Mouse (Mus musculus) thymus, postnatal 0 days (tissue): ENCODE measurements around the gene Tmem130. TPM values are rescaled to one million over a fixed set of nuclear protein-coding genes. Genes with fewer than 3 reads are reported as not detected.
"Not testable (repeated sequence)": the region's sequence is repeated elsewhere in the genome, so short reads cannot be mapped to it uniquely, and the experiment has no call there.

Experiments used
- DNase-seq: peaks from one replicate; pipeline ENCODE4 v3.0.0-alpha.2; 2015; ENCODE audit warnings: low spot score
- polyA plus RNA-seq: library from polyadenylated mRNA; unstranded; fragments of >200 nt; fragmentation: Nextera tagmentation; extraction: Ambion mirVana; gene quantifications from 2 replicates; pipeline ENCODE4 v1.2.1, GENCODE M21; 2015

Tmem130 gene
- polyA plus RNA-seq = 0.12 and 0.14 TPM in 2 replicates

GRCm38 (mm10) chr5:144761161-144761868 is at the start of gene Tmem130:
TSS of gene Tmem130 (minus strand) at chr5:144761818.
- no peak for DNase-seq

DNA sequence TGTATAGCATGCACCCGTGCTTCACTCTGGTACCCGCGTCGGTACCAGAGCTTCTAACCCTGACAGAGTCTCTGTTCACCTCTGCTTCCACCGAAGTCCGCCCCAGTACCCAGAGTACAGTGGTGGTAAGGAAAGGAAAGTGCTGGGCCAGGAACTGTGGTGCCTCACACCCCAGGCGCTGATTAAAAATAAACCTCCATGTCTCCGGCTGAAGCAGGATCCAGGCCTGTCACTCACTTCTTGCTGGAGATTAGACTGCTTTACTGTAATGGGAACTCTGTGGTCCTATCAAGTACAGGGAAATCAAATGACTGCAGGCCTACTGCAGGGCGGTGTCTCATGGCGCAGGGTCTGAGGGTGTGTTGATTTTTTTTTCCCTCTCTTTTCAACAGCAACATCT is 45.3 kb upstream of the Tmem130 start:
- no peak for DNase-seq

DNA sequence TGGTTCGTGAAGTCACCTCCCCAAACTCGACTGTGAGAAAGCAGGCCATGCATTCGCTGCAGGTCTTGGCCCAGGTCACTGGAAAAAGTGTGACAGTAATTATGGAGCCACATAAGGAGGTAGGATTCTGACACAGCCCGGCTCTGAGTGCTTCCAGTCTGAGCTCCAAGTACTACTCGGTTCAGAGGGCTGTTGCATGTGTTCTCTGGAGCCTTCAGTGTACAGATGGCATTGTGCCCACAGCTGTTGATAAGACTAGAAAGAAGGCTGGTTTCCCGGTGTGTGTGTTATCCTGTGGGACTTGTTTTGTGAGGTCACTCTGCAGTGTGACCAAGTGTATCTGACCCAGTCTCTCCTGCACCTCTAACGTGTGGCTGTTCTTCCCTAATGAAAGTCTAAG is 42.6 kb upstream of the Tmem130 start:
- no peak for DNase-seq

- DNase-seq = no peak
Observed at GRCm38 (mm10) chr5:144803066-144803465, 41.4 kb upstream of the Tmem130 start.

- no peak for DNase-seq
Observed at GRCm38 (mm10) chr5:144797116-144797515, 35.5 kb upstream of the Tmem130 start.

DNA sequence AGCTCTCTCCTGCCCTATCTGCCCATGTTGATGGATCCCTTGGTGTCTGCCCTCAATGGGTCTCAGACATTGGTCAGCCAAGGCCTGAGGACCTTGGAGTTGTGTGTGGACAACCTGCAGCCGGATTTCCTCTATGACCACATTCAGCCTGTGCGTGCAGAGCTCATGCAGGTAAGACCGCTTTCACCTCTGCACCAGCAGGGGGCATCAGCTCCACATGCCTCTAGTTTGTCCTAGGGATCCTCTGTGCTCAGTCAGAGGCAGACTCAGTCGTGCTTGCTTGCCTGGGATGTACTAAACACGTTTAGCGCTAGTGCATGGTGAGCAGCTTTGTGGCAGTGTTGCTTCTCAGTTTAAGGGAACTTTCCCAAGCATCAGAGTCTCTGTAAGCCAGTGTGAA is 33.1 kb upstream of the Tmem130 start:
- peak; percentile 30 for DNase-seq

GRCm38 (mm10) chr5:144793374-144793773 is 31.8 kb upstream of the Tmem130 start:
- no peak for DNase-seq

DNA sequence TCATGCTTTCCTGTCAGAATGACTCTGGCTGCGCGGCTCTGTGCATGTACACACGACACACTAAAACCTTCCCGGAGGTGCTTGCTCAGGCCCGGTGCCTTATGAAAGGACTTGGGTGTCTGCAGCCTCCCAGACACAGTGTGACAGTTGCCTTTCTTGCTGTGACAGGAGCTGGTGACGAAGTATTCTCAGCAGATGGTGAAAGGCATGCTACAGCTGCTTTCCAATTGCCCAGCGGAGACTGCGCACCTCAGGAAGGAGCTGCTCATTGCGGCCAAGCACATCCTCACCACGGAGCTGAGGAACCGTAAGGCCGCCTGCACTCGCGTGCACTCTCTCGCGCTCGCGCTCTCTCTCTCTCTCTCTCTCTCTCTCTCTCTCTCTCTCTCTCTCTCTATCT is 24.8 kb upstream of the Tmem130 start:
- no peak for DNase-seq

DNA sequence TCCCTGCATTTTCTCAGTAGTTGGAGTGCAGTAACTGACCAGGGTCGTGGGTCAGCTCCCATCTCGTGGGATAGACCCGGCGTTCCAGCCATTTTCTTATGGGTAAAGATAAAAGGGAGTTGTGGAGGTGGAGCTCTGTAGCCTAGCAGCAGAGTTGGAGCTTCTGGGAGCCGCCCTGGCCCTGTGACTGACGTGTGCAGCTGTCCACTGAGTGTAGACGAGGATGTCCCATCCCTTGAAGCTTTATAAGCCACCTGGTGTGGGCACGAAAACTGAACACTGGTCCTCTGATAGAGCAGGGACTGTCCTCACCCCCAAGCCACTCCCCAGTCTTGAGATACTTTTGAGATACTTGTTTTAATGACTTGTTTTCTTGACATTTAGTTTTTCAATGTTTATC is 19.0 kb upstream of the Tmem130 start:
- DNase-seq = no peak

- no peak for DNase-seq
Observed at GRCm38 (mm10) chr5:144773231-144773630, 11.6 kb upstream of the Tmem130 start.

- DNase-seq = no peak
Observed at GRCm38 (mm10) chr5:144769067-144769482, 7.5 kb upstream of the Tmem130 start.

DNA sequence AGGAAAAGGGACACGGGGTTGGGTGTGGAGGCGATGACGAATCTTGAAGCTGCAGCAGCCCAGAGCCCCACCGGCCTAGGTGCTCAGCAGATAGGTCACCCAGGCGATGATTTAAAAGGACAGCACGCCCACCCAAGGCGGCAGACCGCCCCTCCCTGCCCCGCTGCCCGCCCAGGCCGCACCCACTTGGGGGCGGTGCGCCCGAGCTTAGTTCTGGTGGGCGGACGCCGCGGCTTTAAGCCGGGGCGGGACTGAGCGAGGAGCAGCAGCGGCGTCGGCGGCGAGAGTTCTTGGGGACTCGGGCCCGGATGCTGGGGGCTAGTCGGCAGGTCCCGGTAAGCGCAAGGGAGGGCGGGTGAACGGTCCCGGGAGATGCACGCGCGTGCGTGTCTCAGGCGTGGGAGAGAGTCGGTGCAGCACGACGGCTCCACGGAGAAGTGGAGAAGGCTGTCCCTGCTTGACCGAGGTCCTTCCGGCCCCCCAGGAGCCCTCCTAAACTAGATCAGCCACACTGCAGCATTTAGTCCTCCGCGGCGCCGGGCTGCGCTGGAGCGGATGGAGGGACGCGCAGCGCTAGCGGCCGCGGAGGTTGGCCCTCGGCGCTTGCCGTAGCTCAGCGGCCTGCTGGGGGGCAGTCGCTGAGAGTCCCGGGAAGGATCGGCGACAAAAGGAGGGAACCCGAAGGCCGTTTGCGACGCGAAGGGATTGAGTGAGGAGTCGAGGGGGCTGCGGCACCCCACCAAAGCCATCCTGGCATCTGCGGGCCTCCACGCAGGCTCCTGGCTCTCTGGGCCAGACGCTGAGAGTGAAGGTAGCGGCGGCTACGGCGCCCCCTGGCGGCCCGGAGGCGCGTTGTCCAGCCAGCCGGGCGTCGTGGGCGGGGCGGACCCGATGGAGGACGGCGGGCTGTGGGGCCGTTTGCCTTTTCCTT is 6.6 kb upstream of the Tmem130 start:
- peak; percentile 94 for DNase-seq

DNA sequence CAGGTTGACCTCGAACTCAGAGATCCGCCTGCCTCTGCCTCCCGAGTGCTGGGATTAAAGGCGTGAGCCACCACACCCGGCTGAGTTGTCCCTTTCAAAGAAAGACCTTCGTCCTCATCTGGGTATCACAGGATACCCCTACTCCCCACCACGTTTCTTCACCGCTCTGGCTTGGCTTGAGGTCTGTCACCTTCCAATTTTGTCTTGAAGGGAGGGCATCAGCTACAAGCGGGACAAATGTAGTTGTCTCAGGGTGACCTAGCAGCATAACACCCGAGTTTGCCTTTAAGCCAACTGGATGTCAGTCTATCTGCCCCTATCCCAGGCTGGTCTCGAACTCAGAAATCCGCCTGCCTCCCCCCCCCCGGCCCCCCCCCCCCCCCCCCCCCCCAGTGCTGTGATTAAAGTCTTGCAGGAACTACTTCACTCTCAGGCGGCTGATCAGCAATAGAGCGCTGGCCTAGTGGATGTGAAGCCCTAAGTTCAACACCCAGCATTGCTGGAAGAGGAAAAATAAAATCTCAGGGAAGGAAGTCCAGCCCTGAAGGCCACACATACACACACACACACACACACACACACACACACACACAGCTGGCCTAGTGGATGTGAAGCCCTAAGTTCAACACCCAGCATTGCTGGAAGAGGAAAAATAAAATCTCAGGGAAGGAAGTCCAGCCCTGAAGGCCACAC is 5.6 kb upstream of the Tmem130 start, which contains the start of gene Trrap:
Trrap (plus strand) TSS at position 627 of the 693 bp plus-strand sequence.
- not testable (repeated sequence) for DNase-seq

GRCm38 (mm10) chr5:144766646-144767045 is 5.0 kb upstream of the Tmem130 start:
- DNase-seq = no peak

- no peak for DNase-seq
Observed at GRCm38 (mm10) chr5:144766026-144766425, 4.4 kb upstream of the Tmem130 start.

DNA sequence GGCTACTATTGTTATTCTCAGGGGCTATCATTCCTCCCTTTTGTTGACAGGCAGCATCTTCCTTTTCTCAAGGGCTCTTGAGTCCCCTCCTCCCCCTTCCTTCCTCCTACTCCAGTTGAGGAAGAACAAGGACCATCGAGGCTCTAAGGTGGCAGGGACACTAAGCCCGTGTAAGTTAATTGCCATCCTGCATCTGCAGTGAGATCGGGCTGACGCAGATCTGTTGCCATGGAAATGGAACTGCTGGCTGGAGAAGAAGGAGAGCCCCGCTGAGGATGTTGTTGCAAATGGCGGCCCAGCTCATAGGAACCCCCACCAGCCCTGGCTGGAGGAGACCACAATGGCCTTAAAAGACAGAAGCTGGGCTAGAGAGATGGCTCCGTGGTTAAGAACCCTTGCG is 3.2 kb downstream of the Tmem130 start:
- DNase-seq = no peak

- DNase-seq = no peak
Observed at GRCm38 (mm10) chr5:144757402-144757801, 4.2 kb downstream of the Tmem130 start.

DNA sequence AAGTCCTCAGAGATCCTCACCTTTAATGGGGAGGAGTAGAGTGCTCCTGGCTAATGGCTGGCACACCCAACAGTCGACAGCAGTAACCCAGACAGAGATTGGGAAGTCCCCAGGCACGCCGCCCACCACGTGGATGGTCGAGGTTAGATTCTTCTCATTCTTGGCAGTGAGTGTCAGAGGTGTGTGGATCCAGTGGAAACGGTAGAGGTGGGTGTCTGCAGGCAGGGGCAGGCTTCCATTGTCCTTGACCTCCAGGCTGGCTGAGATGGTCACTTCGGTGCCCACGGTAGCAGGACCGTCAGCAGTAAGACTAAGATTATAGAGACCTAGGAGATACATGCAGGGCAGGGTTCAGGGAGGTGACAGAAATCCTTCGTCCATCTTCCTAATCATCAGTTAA is 6.4 kb downstream of the Tmem130 start:
- no peak for DNase-seq

DNA sequence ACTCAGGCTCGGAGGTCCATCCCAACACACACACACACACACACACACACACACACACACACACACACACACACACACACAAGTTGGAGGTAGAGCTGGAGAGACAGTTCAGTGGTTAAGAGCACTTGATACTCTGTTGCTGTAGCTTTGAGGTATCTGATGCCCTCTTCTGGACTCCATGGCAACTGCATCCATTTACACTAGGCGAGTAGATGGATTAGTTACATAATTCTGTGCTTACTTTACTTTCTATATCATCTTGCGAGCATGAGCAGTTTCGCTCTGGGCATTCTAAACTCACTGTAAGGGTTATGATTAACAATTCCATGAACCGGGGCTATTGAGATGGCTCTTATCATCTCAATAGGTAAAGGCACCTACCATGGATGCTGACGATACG is 8.6 kb downstream of the Tmem130 start:
- peak; percentile 41 for DNase-seq

DNA sequence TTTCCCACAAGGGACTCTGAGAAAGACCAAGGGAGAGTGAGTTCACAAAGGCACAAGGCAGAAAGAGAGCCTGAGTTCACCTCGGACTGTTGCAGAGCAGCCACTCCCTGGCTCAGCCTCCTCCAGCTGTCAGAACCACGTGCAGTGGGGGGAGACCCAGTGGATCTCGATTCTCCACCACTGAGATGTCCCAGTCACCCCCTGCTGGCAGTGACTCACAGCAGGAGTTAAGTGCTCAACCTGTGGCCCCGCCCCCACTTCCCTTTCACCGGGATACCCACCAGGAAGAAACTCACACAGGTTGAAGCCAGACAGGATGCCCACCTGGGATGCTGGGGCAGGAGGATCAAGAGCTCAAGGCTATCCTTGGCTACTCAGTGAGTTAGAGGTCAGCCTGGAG is 9.2 kb downstream of the Tmem130 start:
- peak; percentile 54 for DNase-seq

DNA sequence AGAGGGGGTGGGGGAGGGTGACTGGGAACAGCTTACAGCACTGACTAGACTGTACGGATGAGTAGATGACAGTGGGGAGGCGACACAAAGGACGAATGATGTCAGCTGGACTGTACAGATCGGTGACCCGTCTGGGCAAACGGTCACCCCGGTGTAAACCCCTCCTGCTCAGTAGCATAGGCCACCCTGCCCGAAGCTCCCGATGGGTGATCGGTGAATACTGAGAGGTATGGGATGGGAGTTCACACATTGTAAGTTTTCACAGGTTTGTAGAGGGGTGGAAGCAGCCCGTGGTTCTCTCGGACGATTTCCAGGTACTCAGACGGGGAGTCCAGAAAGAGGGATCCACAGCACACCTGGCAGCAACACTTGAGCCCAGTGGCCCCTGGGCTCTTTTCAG is 24.5 kb downstream of the Tmem130 start:
- DNase-seq = no peak

DNA sequence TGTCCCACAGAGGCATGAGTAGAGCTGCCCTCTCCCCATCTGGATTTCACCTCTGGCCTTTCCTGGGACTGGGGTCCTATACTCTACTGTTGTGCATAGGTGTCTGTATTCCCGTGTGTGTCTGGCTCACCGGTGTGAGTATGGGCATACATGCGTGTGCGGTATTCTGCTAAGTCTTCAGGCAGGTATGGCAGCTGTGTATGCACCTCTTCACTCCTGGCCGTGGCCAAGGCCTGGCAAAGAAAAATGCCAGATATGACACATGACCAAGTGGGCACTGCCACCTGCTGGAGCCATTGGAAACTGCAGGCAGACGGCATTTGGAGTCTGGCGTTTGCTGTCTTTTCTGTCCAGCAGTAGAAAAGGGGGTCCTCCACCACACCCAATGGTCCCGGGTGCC is 26.7 kb downstream of the Tmem130 start:
- peak; percentile 45 for DNase-seq
